Mouse (Mus musculus) yolk sac, embryonic 10.5 days (tissue): ENCODE measurements around the gene Sema4f.

Experiments
- DNase-seq: peaks from one replicate; pipeline ENCODE4 v3.0.0-alpha.2; 2017; ENCODE audit warnings: low spot score

Gene Sema4f

DNA sequence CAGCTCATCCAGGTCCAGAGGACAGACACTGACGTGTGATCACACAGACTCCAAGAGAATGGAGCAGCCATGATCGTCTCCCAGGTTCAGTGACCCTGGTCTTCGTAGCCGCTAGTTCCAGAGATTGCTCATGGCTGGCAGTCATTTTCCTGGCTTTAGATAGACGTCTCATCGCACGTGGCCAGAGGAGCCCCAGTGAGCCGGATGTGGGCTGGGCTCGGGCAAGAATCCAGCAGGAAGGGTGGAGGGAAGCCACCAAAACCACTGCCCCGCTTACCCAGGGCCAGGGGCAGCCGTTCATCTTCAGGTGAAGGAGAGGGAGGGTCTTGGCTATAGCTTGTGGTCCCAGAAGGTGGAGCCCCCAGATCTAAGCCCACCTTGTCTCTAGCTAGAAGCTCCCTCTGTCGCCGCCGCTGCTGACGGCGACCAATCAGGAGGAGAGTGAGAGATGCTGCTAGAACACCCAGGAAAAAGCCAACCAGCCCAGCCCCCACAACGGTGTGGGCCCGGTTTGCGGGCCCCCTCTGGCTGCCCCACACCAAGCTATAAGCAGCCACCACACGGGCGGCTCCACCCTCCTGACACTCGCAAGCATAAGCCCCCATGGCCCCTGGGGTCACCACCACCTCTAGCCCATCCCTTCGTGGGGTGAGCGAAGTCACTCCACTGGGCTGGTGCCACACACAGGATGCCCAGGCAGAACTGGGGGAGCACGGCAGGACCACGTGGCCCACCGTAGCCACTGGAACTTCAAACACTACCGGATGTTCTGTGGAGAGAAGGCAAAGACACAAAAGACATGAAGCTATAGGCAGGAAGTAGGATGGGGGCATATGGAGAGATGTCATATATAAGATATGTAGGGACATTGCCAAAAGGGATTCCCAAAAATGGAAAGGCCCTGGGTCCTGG, 26.0 kb downstream of the Sema4f start:
- DNase-seq, result no peak

GRCm38 (mm10) chr6:82911303-82911702, 28.3 kb downstream of the Sema4f start:
- DNase-seq, result no peak

- DNase-seq, result peak; percentile 42
Observed at GRCm38 (mm10) chr6:82909136-82909855, 30.3 kb downstream of the Sema4f start.

DNA sequence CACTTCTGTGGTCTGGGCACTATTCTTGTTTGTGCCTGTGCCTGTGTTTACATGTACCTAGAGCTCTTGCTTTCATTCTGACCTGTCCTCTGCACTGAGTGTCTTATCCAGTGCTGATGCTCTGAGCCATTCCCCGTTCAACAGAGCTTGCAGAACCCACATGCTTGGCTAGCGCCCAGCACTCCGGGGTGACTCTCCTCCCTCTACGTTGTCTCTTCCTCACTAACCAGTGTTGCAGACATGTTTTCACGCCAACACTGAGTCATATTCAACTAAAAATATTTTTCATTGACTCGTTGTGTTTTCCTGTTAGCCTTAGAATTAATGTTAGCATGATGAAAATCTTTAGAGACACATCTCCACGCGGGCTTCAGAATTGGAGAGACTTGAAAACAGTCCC, 31.5 kb downstream of the Sema4f start:
- DNase-seq, result no peak

DNA sequence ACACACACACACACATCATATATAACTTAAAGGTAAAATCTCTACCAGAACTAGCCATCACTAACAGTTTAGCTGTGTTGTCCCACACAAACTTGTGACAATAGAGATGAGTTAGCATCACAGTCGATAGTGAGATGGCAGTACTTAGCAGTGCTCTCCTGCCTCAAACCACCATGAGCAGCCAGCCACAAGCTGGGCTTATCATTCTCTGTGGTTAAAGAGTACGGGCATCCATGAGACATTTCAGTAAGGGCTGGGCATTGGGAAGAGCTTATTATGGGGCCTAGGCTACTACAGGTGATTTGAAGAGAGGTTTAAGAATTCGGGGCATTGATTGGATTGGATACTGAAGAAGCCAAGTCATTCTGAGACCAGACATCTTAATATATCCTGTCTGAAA, 32.6 kb downstream of the Sema4f start:
- no peak for DNase-seq

- no peak for DNase-seq
Observed at GRCm38 (mm10) chr6:82902559-82902958, 37.0 kb downstream of the Sema4f start.

DNA sequence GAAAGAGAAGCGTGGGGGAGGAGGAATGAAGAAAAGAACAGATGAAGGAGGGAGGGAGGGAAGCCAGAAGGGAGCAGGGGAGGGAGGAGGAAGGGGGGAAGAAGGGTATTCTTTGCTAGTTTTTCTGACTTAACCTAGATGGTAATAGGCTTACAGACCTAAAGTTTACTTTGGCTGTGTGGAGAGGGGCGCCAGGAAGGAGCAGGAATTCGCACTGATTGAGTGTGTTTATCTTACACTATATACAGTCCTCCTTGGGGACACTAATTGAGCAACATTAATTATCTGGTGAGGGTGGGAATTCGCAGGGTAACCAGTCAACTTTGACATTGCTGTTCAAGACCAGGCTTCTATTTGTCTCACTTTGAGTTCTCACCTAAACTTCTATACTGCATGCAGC, 40.8 kb downstream of the Sema4f start:
- no peak for DNase-seq

GRCm38 (mm10) chr6:82898227-82898626, 41.3 kb downstream of the Sema4f start:
- no peak for DNase-seq

DNA sequence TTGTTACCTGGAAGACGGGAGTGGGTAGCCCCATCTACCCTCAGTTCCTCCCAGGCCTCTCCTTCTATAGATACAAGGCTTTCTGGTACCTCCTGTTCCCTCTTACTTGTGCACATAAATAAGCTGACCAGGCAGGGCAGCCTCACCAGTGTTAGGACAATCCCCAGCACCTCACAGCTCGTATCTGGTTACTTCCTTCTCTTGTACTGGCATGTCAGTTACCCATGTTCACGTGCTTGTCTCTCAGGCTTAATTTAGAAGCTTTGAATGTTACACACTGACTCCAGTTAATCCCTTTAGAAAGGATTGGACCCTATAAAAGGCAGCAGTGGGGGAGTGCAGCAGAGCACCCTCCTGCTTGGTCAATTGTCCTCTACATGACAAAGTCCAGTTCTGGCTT, 42.3 kb downstream of the Sema4f start:
- DNase-seq, result no peak

GRCm38 (mm10) chr6:82893415-82893814, 46.2 kb downstream of the Sema4f start:
- no peak for DNase-seq

DNA sequence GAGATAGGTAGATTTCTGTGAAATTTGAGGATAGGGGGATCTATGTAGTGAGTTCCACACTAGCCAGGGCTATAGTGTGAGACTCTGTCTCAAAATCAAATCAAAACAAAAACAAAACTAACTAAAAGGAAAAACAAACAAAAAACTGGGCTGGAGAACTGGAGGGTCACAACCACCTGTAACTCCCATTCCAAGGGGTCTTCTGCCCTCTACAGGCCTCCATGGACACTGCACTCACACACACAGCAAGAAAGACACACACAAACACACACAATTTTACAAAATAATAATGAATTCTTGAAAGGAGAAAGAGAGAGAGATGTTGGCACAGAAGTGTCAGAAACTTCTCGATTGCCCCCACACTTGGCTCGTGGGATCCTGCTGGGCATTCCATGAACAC, 47.0 kb downstream of the Sema4f start:
- DNase-seq, result no peak

GRCm38 (mm10) chr6:82891488-82891887, 48.1 kb downstream of the Sema4f start:
- DNase-seq, result peak; percentile 33

GRCm38 (mm10) chr6:82886330-82886729, 53.2 kb downstream of the Sema4f start:
- no peak for DNase-seq

GRCm38 (mm10) chr6:82885909-82886308, 53.7 kb downstream of the Sema4f start:
- no peak for DNase-seq

DNA sequence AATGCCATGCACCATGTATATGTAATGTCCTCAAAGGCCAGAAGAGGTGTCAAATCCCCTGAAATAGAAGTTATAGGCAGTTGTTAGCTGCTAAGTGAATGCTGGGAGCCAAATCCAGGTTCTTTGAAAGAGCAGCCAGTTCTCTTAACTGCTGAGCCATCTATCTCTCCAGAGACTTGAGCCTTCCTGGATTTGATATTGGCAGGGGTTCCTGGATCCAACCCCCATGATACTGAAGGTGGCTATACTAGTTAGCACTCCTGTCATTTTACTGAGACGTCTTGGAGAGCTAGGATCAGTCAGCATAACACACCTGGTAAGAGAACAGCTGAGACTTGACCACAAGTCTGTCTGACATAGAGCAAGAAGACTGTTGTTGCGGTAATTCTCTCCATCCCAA, 54.1 kb downstream of the Sema4f start:
- DNase-seq, result no peak

- DNase-seq, result no peak
Observed at GRCm38 (mm10) chr6:82884570-82884969, 55.0 kb downstream of the Sema4f start.

DNA sequence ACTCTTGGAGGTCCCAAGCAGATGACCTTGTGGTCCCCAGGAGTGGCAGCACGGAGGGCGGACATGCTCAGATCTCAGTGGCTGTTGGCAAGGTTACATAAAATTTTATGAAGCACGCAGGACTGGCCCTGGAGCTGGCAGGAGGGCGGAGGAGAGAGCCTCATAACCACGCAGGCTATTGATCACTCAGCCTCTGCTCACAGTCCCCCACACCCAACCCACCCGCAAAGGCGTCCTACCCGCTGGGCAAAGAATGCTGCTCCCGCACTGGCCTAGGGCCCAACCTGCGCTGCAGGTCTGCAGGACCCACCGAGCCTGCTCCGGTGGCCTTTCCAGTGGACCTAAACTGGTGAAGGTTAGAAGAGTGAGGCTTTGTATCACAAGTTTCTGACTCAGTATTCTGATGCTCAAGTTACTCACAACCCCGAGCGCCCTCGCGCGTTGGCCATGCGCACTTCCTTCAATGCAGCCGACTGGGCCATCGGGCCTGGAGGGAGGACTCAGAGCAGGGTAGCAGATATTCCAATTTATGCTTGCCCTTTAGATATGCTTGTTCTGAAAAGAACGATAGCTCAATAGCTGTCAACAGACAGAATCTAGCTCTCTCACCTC, 58.0 kb downstream of the Sema4f start:
- DNase-seq, result peak; percentile 36

- no peak for DNase-seq
Observed at GRCm38 (mm10) chr6:82880807-82881206, 58.8 kb downstream of the Sema4f start.

DNA sequence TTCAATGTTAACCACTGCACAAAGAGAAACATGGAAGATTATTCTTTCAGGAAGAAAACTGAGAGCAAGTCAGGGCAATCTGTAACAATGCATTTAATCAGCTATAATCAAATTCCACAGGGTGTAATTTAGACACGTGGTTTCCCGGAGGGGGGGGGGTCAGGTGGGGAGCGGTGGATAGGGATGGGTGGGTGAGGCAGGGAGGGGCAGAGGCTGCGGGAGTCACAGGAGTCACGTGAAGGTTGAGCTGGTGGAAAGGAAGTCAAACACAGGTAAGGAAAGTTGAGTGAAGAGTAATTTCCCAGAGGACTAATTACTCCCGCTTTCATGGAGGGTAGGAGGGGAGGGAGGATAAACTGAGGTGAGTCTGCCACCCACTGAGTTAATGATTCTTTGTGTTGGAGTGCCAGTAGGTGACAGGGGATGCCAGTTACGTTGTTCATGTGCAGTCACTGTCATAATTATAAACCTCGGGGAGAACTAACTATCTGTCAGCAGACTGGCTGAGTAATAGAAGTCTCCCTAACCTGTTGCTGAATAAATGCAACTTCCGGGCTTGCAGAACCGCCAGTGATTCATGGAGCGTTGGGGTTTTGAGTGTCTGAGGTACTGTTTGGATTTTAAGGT, 60.0 kb downstream of the Sema4f start:
- DNase-seq, result no peak

GRCm38 (mm10) chr6:82875509-82875935, 64.0 kb downstream of the Sema4f start:
- DNase-seq, result no peak

GRCm38 (mm10) chr6:82872332-82872707, 67.2 kb downstream of the Sema4f start:
- no peak for DNase-seq

DNA sequence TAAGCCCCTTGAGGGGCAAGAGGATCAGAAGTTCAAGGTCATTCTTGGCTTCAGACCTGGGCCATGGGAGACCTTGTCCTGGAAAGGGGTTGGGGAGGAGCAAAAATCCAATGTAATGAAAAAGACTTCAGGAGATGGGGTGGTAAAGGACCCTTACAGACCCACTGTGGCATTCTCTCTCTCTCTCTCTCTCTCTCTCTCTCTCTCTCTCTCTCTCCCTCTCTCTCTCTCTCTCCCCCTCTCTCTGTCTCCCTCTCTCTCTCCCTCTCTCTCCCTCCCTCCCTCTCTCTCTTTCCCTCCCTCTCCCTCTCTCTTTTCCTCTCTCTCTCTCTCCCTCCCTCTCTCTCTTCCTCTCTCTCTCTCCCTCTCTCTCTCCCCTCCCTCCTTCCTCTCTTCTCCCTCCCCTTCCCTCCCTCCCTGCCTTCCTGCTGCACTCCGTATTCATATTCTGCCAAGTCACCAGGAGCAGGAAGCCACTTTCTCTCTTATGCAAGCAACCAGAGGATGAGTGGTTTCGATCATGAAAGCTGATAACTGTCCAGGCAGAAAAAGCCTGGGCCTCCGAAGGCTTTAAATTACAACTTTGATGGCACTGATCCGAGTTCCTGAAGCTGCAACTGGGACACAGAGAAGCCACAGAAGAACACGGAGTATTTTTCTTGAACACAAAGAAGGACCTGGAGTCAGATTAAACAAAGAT, 67.8 kb downstream of the Sema4f start:
- no peak for DNase-seq
